Mouse (Mus musculus): ENCODE measurements at regions not wholly inside any gene's neighbourhood (a gene's known extent, or its start where the extent isn't known, plus 50 kb on each side); places are given as distances from the start of the nearest gene placed in this dataset.

DNA sequence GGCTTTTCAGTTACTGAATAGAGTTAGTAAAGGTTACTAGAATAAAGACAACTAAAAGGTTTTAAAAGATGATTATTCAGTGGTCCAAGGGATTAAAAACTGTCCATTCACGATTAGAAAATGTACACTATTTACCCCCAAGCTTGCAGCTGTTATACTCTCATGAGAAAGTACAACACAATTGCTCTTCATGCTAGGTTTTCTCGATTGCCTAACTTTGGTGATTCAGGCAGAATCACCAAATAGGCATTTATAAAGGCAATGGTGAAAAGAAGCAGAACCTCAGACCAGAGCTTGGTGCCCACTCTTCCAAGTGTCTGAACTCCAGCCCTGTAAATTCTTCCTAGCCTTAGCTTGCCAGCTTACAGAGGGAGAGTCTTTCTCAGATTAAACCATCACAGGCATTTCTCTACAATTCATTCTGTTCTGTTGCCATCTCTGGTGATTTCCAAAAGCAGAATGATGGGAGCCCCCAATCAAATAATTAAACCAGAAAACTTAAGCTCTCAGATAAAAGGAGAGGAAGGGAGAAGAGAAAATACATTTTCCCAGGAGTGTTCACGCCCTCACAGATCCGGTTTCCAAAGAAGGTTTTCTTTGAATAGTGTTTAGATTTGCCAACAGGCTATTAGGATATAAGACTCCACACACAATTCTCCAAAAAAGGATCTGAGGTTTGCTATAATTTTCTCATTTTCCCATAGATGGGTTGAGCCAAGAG, 657.0 kb downstream of the Slc22a22 start:
- TF ChIP-seq CTCF (IDR thresholded peaks at IDR 0.05; ENCODE audit: extremely low read depth, insufficient read length, insufficient replicate concordance, low read depth, low read length) = no peak
- TF ChIP-seq POLR2A (IDR thresholded peaks at IDR 0.05; ENCODE audit: low read depth, low read length) = no peak
